Mouse (Mus musculus): Measurements from ENCODE around the gene Dnajc14. TPM values are rescaled to one million over a fixed set of nuclear protein-coding genes. Genes with fewer than 3 reads are reported as not detected.

Dnajc14 gene
- polyA plus RNA-seq (2015; fragmentation: Nextera tagmentation; extraction: Ambion mirVana) = 35.4 and 46.5 TPM in 2 replicates

GRCm38 (mm10) chr10:128803771-128804270, at the start of gene Dnajc14:
TSS of gene Dnajc14 (plus strand) at chr10:128804062.

GRCm38 (mm10) chr10:128790398-128791124, 13.3 kb upstream of the Dnajc14 start, which contains the start of gene Mmp19:
TSS of gene Mmp19 (plus strand) at chr10:128790910.

GRCm38 (mm10) chr10:128804271-128805091, 619 bp downstream of the Dnajc14 start, which contains the start of gene Tmem198b:
TSS of gene Tmem198b (minus strand) at chr10:128804370.

GRCm38 (mm10) chr10:128817033-128817432, 13.2 kb downstream of the Dnajc14 start, which contains the start of gene Sarnp:
TSS of gene Sarnp (plus strand) at chr10:128817333.

GRCm38 (mm10) chr10:128821358-128822056, 17.6 kb downstream of the Dnajc14 start, which contains the start of gene Ormdl2:
TSS of gene Ormdl2 (minus strand) at chr10:128821645.

Other genes starting within 250 kb of the Dnajc14 start
- gene Pa2g4, start 238.1 kb upstream of the Dnajc14 start, polyA plus RNA-seq (2015; fragmentation: Nextera tagmentation; extraction: Ambion mirVana) = 61.0 and 89.3 TPM in 2 replicates
- gene Erbb3, start 214.4 kb upstream of the Dnajc14 start, polyA plus RNA-seq (2015; fragmentation: Nextera tagmentation; extraction: Ambion mirVana) = 2.7 and 4.1 TPM in 2 replicates
- 691 and 706 TPM in 2 replicates for gene Rps26, start 177.3 kb upstream of the Dnajc14 start, polyA plus RNA-seq (2015; fragmentation: Nextera tagmentation; extraction: Ambion mirVana)
- gene Ikzf4, start 158.1 kb upstream of the Dnajc14 start, polyA plus RNA-seq (2015; fragmentation: Nextera tagmentation; extraction: Ambion mirVana) = 2.3 and 2.9 TPM in 2 replicates
- 13.4 and 18.0 TPM in 2 replicates for gene Suox, start 130.0 kb upstream of the Dnajc14 start, polyA plus RNA-seq (2015; fragmentation: Nextera tagmentation; extraction: Ambion mirVana)
- 71.5 and 84.4 TPM in 2 replicates for gene Rab5b, start 107.8 kb upstream of the Dnajc14 start, polyA plus RNA-seq (2015; fragmentation: Nextera tagmentation; extraction: Ambion mirVana)
- gene Pmel, start 99.9 kb upstream of the Dnajc14 start, polyA plus RNA-seq (2015; fragmentation: Nextera tagmentation; extraction: Ambion mirVana) = 1.2 and 1.6 TPM in 2 replicates
- gene Cdk2, start 99.0 kb upstream of the Dnajc14 start, polyA plus RNA-seq (2015; fragmentation: Nextera tagmentation; extraction: Ambion mirVana) = 25.1 and 41.0 TPM in 2 replicates
- gene Dgka, start 59.2 kb upstream of the Dnajc14 start, polyA plus RNA-seq (2015; fragmentation: Nextera tagmentation; extraction: Ambion mirVana) = 5.6 and 7.5 TPM in 2 replicates
- 27.0 and 29.1 TPM in 2 replicates for gene Pym1, start 56.2 kb upstream of the Dnajc14 start, polyA plus RNA-seq (2015; fragmentation: Nextera tagmentation; extraction: Ambion mirVana)
- gene Mmp19, start 13.2 kb upstream of the Dnajc14 start, polyA plus RNA-seq (2015; fragmentation: Nextera tagmentation; extraction: Ambion mirVana) = 3.0 and 8.9 TPM in 2 replicates
- gene Tmem198b, start 308 bp downstream of the Dnajc14 start, polyA plus RNA-seq (2015; fragmentation: Nextera tagmentation; extraction: Ambion mirVana) = 16.8 and 17.0 TPM in 2 replicates
- gene Sarnp, start 13.3 kb downstream of the Dnajc14 start, polyA plus RNA-seq (2015; fragmentation: Nextera tagmentation; extraction: Ambion mirVana) = 172 and 217 TPM in 2 replicates
- 71.7 and 80.1 TPM in 2 replicates for gene Ormdl2, start 17.6 kb downstream of the Dnajc14 start, polyA plus RNA-seq (2015; fragmentation: Nextera tagmentation; extraction: Ambion mirVana)
- gene Gdf11, start 87.7 kb downstream of the Dnajc14 start, polyA plus RNA-seq (2015; fragmentation: Nextera tagmentation; extraction: Ambion mirVana) = 3.1 and 4.0 TPM in 2 replicates
- 643 and 761 TPM in 2 replicates for gene Cd63, start 96.9 kb downstream of the Dnajc14 start, polyA plus RNA-seq (2015; fragmentation: Nextera tagmentation; extraction: Ambion mirVana)
- gene Rdh5, start 118.8 kb downstream of the Dnajc14 start, polyA plus RNA-seq (2015; fragmentation: Nextera tagmentation; extraction: Ambion mirVana) = 32.2 and 42.0 TPM in 2 replicates
- 320 and 467 TPM in 2 replicates for gene Bloc1s1, start 120.0 kb downstream of the Dnajc14 start, polyA plus RNA-seq (2015; fragmentation: Nextera tagmentation; extraction: Ambion mirVana)
- 6.0 and 11.5 TPM in 2 replicates for gene Itga7, start 129.8 kb downstream of the Dnajc14 start, polyA plus RNA-seq (2015; fragmentation: Nextera tagmentation; extraction: Ambion mirVana)
- 1.1 and 2.5 TPM in 2 replicates for gene Mettl7b, start 156.9 kb downstream of the Dnajc14 start, polyA plus RNA-seq (2015; fragmentation: Nextera tagmentation; extraction: Ambion mirVana)
- not detected in 2 replicates for gene Olfr9, start 185.4 kb downstream of the Dnajc14 start, polyA plus RNA-seq (2015; fragmentation: Nextera tagmentation; extraction: Ambion mirVana)
- not detected in 2 replicates for gene Olfr763, start 206.7 kb downstream of the Dnajc14 start, polyA plus RNA-seq (2015; fragmentation: Nextera tagmentation; extraction: Ambion mirVana)
- not detected in 2 replicates for gene Olfr764-ps1, start 235.8 kb downstream of the Dnajc14 start, polyA plus RNA-seq (2015; fragmentation: Nextera tagmentation; extraction: Ambion mirVana)
- not detected in 2 replicates for gene Olfr765, start 245.9 kb downstream of the Dnajc14 start, polyA plus RNA-seq (2015; fragmentation: Nextera tagmentation; extraction: Ambion mirVana)

All from adrenal gland, postnatal 0 days (tissue).